Mouse (Mus musculus): ENCODE results near the gene Wdr38. TPM values are rescaled to one million over a fixed set of nuclear protein-coding genes. Genes with fewer than 3 reads are reported as not detected.
A peak's percentile ranks its signal among the peaks of the same experiment; 100 is the strongest.

Wdr38 gene
- polyA plus RNA-seq (2015; fragmentation: Nextera tagmentation; extraction: Ambion mirVana), result 1.8 and 1.9 TPM in 2 replicates

- H3K27ac ChIP-seq, result peak within 1 kb of the TSS; percentile 56; the same call in 1 of the 2 replicates
- peaks cover 5% of the 10 kb centered on the region; the same call in 1 of the 2 replicates for H3K27me3 ChIP-seq
These were observed at the start of gene Wdr38 for GRCm38 (mm10) chr2:38997386-38998374. Wdr38 (plus strand) TSS chr2:38997476.

GRCm38 (mm10) chr2:38947566-38947965 lies 49.7 kb upstream of the Wdr38 start:
- Histone ChIP-seq H3K4me2 (no peak overlapping the region), H3K4me1 (replicated peaks) (peaks cover 8% of the 10 kb centered on the region), H3K27ac (no peak overlapping the region), H3K4me3 (no peak overlapping the region), H3K36me3 (no peaks in the 10 kb centered on the region), H3K27me3 (no peaks in the 10 kb centered on the region), H3K9ac (no peak overlapping the region), H3K9me3 (no peaks in the 10 kb centered on the region)
- ATAC-seq (ENCODE audit: low FRiP score), result no peak
- WGBS, result 78% methylated on average over 7 of the region's 7 CpGs

More at GRCm38 (mm10) chr2:38997386-38998374, at the start of gene Wdr38:
- Histone ChIP-seq H3K9me3 (no peaks in the 10 kb centered on the region), H3K4me3 (peak within 1 kb of the TSS; percentile 30), H3K4me2 (peak within 1 kb of the TSS; percentile 43), H3K4me1 (replicated peaks) (peaks cover 15% of the 10 kb centered on the region), H3K9ac (peak within 1 kb of the TSS; percentile 67), H3K36me3 (peaks cover 34% of the 10 kb centered on the region)
- peak; percentile 92 for ATAC-seq (ENCODE audit: low FRiP score)
- WGBS, result 17% methylated on average over 33 of the region's 33 CpGs

DNA sequence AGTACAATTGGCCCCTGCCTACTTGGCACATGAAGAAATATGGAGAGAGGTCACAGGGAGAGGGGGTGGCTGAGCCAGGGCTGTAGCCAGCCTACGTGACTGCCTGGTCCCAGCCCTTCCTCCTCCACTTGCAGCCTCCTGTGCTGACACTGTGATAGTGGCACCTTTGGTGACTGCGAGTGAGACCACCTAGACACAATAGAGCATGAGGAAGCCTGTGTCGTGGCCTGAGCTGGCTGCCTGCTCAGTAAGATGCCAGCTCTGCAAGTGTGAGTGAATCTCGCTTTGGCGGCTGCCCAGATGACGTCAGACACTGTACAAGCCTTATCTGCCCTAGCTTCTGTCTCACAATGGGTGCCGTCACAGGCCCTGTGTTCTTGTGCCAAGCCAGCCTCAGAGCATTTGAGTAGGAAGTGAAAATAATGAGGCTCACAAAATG lies 47.0 kb upstream of the Wdr38 start:
- WGBS, result 63% methylated on average over 7 of the region's 7 CpGs
- Histone ChIP-seq H3K27ac (0 out of 2 replicates have a peak overlapping the region, but pooled peaks have one; percentile 48), H3K27me3 (no peaks in the 10 kb centered on the region), H3K4me3 (no peak overlapping the region), H3K9me3 (no peaks in the 10 kb centered on the region), H3K36me3 (no peaks in the 10 kb centered on the region), H3K4me1 (replicated peaks) (peaks cover 12% of the 10 kb centered on the region), H3K4me2 (no peak overlapping the region), H3K9ac (no peak overlapping the region)
- ATAC-seq (ENCODE audit: low FRiP score), result peak; percentile 79

DNA sequence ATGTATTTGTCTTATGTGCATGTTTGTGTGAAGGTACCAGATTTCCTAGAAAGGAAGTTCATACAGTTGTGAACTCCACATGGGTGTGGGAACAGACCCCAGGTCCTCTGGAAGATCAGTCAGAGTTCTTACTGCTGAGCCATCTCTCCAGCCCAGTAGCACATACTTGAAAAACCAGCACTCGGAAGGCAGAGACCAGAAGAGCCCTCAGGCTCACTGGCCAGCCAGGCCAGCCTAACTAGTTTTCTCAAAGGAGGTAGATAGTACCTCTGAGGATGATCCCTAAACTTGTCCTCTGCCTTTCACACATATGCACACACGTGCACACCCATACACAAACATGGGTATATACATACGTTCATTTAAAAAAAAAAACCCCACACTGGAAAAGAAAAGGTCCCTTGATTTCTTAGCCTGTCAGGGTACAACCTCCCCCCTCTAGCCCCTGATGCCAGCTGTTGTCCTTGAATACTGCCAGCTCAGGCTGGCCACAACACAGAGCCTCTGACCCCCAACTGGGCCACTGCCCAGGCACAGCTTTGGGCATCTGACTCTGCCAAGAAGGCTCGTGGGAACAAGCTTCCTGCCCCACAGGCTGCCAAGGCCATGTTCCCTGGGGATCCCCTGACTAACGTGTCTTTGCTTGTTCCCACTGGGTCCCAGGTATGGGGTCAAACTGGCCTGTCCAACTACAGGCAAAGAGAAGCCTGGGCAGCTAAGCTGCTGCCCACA lies 44.0 kb upstream of the Wdr38 start:
- Histone ChIP-seq H3K4me2 (no peak overlapping the region), H3K9ac (no peak overlapping the region), H3K27me3 (no peaks in the 10 kb centered on the region), H3K4me3 (no peak overlapping the region), H3K9me3 (no peaks in the 10 kb centered on the region), H3K36me3 (no peaks in the 10 kb centered on the region), H3K27ac (no peak overlapping the region), H3K4me1 (replicated peaks) (peaks cover 12% of the 10 kb centered on the region)
- ATAC-seq (ENCODE audit: low FRiP score), result no peak
- 77% methylated on average over 5 of the region's 5 CpGs for WGBS

- no peak for ATAC-seq (ENCODE audit: low FRiP score)
These were observed 41.2 kb upstream of the Wdr38 start for GRCm38 (mm10) chr2:38956062-38956461.

DNA sequence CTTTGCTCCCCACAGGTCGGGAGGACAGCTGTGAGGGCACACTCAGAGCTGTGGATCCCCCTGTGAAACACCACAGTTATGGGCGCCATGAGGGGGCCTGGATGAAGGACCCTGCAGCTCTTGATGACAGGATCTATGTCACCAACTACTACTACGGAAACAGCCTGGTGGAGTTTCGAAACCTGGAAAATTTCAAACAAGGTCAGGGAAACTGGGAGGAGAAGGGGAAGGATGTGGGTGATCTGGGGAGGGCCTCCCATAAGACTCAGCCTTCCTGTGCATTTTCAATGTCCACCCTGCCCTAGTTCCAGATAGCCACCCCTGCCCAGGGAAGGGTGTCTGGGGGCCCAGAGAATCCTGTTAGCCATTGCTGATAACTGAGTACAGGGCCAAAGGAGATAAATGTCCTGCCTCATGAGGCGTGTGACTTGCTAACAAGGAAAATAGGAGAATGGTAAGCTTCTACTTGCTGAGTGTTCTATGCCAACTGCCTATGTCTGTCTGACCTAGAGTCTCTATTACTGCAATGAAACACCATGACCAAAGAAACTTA lies 39.5 kb upstream of the Wdr38 start:
- peaks cover 4% of the 10 kb centered on the region; the same call in 1 of the 2 replicates for H3K4me1 ChIP-seq (replicated peaks)
- no peak for ATAC-seq (ENCODE audit: low FRiP score)
- no peak overlapping the region for H3K27ac ChIP-seq
- H3K4me3 ChIP-seq, result no peak overlapping the region
- no peaks in the 10 kb centered on the region for H3K9me3 ChIP-seq
- 93% methylated on average over 5 of the region's 5 CpGs for WGBS
- no peak overlapping the region for H3K9ac ChIP-seq
- no peaks in the 10 kb centered on the region for H3K36me3 ChIP-seq
- H3K4me2 ChIP-seq, result no peak overlapping the region
- H3K27me3 ChIP-seq, result no peaks in the 10 kb centered on the region

More at GRCm38 (mm10) chr2:38956062-38956461, 41.2 kb upstream of the Wdr38 start:
- Histone ChIP-seq H3K4me3 (no peak overlapping the region), H3K9ac (no peak overlapping the region), H3K4me2 (no peak overlapping the region), H3K4me1 (replicated peaks) (peaks cover 4% of the 10 kb centered on the region; the same call in 1 of the 2 replicates), H3K27ac (no peak overlapping the region), H3K9me3 (no peaks in the 10 kb centered on the region), H3K36me3 (no peaks in the 10 kb centered on the region), H3K27me3 (no peaks in the 10 kb centered on the region)
- WGBS, result 79% methylated on average over 2 of the region's 2 CpGs

DNA sequence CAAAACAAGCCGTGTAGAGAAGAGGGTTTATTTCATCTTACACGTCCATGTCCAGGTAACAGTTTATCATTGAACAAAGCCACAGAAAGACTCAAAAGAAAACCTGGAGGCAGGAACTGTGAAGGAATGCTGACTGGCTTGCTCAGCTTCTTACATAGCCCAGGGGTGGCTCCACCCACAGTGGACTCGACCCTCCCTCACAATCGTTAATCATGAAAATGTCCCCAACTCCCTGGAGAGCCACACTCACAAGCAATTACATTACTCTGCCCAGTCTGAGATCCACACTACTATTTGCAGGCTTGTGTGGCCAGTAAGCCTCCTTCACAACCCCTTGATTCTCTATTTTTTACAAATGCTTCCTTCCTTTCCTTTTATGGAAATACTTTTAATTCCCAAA lies 33.1 kb upstream of the Wdr38 start:
- ATAC-seq (ENCODE audit: low FRiP score), result no peak
- no peaks in the 10 kb centered on the region for H3K36me3 ChIP-seq
- H3K4me1 ChIP-seq (replicated peaks), result no peaks in the 10 kb centered on the region
- no peak overlapping the region for H3K4me2 ChIP-seq
- H3K27ac ChIP-seq, result no peak overlapping the region
- H3K27me3 ChIP-seq, result no peaks in the 10 kb centered on the region
- WGBS, result 34% methylated on average over 4 of the region's 4 CpGs
- no peak overlapping the region for H3K4me3 ChIP-seq
- H3K9ac ChIP-seq, result no peak overlapping the region
- H3K9me3 ChIP-seq, result no peaks in the 10 kb centered on the region

- no peaks in the 10 kb centered on the region for H3K9me3 ChIP-seq
- no peak overlapping the region for H3K4me2 ChIP-seq
- H3K27ac ChIP-seq, result no peak overlapping the region
- H3K36me3 ChIP-seq, result no peaks in the 10 kb centered on the region
- H3K27me3 ChIP-seq, result no peaks in the 10 kb centered on the region
- no peak overlapping the region for H3K9ac ChIP-seq
- ATAC-seq (ENCODE audit: low FRiP score), result no peak
- H3K4me1 ChIP-seq (replicated peaks), result no peaks in the 10 kb centered on the region
- 92% methylated on average over 2 of the region's 2 CpGs for WGBS
- H3K4me3 ChIP-seq, result no peak overlapping the region
These were observed 27.6 kb upstream of the Wdr38 start for GRCm38 (mm10) chr2:38969650-38970049.

DNA sequence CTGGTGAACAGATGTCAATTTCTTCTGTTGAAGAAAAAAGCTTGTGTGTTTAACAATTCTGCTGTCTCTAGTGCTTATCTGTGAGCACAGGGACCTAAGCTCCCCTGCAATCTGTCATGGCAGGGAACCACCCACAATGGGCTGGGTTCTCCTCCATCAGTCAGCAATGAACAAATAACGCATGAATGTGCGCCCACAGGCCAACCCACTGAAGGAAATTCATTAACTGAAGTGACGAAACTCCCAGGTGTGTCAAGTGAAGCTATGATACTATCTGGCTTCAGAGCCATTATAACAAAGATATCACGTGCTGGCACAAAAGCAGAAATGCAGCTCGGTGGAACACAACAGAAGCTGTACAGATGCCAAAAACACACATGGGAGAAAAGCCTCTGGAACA lies 27.2 kb upstream of the Wdr38 start:
- no peaks in the 10 kb centered on the region for H3K9me3 ChIP-seq
- no peak overlapping the region for H3K27ac ChIP-seq
- no peak overlapping the region for H3K4me3 ChIP-seq
- no peak for ATAC-seq (ENCODE audit: low FRiP score)
- no peak overlapping the region for H3K4me2 ChIP-seq
- H3K36me3 ChIP-seq, result no peaks in the 10 kb centered on the region
- H3K9ac ChIP-seq, result no peak overlapping the region
- 84% methylated on average over 5 of the region's 5 CpGs for WGBS
- H3K4me1 ChIP-seq (replicated peaks), result no peaks in the 10 kb centered on the region
- H3K27me3 ChIP-seq, result no peaks in the 10 kb centered on the region

GRCm38 (mm10) chr2:38973223-38973622 lies 24.1 kb upstream of the Wdr38 start:
- Histone ChIP-seq H3K4me3 (no peak overlapping the region), H3K9ac (no peak overlapping the region), H3K36me3 (no peaks in the 10 kb centered on the region), H3K4me2 (no peak overlapping the region), H3K27ac (no peak overlapping the region), H3K4me1 (replicated peaks) (no peaks in the 10 kb centered on the region), H3K27me3 (no peaks in the 10 kb centered on the region), H3K9me3 (no peaks in the 10 kb centered on the region)
- 38% methylated on average over 2 of the region's 2 CpGs for WGBS
- no peak for ATAC-seq (ENCODE audit: low FRiP score)

DNA sequence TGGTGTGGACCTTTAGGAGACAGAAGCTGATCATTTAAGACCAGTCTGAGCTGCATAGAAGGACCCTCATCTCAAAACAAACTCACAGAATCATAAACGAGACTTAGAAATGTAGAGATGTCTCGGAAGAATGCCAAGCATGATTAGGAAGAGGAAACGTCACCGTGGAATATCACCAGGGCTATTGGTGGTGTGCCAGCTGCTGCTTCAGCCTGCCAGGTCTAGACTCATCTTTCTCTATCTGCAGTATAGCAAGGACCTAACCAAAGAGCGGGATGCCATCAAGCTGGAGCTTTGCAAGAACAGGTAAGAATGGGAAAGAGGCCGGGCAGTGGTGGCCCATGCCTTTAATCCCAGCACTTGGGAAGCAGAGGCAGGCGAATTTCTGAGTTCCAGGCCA lies 23.6 kb upstream of the Wdr38 start:
- H3K27ac ChIP-seq, result no peak overlapping the region
- H3K4me2 ChIP-seq, result no peak overlapping the region
- no peaks in the 10 kb centered on the region for H3K4me1 ChIP-seq (replicated peaks)
- 86% methylated on average over 7 of the region's 7 CpGs for WGBS
- H3K27me3 ChIP-seq, result no peaks in the 10 kb centered on the region
- H3K9ac ChIP-seq, result no peak overlapping the region
- H3K36me3 ChIP-seq, result no peaks in the 10 kb centered on the region
- ATAC-seq (ENCODE audit: low FRiP score), result no peak
- no peak overlapping the region for H3K4me3 ChIP-seq
- no peaks in the 10 kb centered on the region for H3K9me3 ChIP-seq

DNA sequence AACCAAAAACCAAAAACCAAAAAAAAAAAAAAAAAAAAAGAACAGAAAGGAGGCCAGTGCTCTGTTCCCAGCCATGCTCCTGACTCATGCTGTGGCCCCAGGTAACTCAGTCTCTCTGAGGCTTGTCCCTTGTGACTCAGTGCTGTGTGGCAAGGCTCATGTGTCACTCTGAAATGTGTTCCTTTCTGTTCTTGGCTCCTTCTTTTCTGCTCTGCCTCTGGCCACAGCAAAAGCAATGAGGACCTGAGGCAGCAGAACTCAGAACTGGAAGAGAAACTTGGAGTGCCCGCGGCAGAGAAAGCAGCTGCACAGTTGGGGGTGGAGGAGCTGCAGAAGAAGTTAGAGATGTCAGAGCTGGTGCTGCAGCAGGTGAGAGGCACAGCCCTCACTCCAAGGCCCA lies 23.1 kb upstream of the Wdr38 start:
- Histone ChIP-seq H3K36me3 (no peaks in the 10 kb centered on the region), H3K27ac (no peak overlapping the region), H3K9ac (no peak overlapping the region), H3K4me1 (replicated peaks) (no peaks in the 10 kb centered on the region), H3K4me3 (no peak overlapping the region), H3K9me3 (no peaks in the 10 kb centered on the region), H3K4me2 (no peak overlapping the region), H3K27me3 (no peaks in the 10 kb centered on the region)
- no peak for ATAC-seq (ENCODE audit: low FRiP score)
- WGBS, result 60% methylated on average over 2 of the region's 2 CpGs

Data from hindbrain, embryonic 13.5 days (tissue).